Mouse (Mus musculus) bone marrow, adult 2 months (tissue): ENCODE measurements around the gene Itprid2. TPM values are rescaled to one million over a fixed set of nuclear protein-coding genes. Genes with fewer than 3 reads are reported as not detected.

Experiments
- H3K27ac ChIP-seq: fragments of 200-500 bp; 2 replicates; pipeline ENCODE4 v1.5.1; 2012; ENCODE audit warnings: low read depth, mild to moderate bottlenecking, control low read depth, inconsistent platforms, low read length; ENCODE audit not compliant: control insufficient read depth, poor library complexity, insufficient read depth
- H3K4me1 ChIP-seq: fragments of 200-500 bp; 2 replicates; pipeline ENCODE4 v1.6.1; 2011; ENCODE audit warnings: low read length; ENCODE audit not compliant: control insufficient read depth, insufficient read depth
- H3K4me3 ChIP-seq: fragments of 200-500 bp; replicated peaks from 2 replicates; pipeline ENCODE3; 2011; ENCODE audit warnings: mild to moderate bottlenecking, low read depth, low read length, control low read depth; ENCODE audit not compliant: control insufficient read depth
- CTCF ChIP-seq: fragments of 200-500 bp; IDR thresholded peaks from 2 replicates; pipeline ENCODE4 v1.5.1; 2011; ENCODE audit warnings: low read length, control low read depth; ENCODE audit not compliant: control insufficient read depth, insufficient read depth
- POLR2A ChIP-seq: fragments of 200-500 bp; IDR thresholded peaks from 2 replicates; pipeline ENCODE4 v1.6.1; 2011; ENCODE audit warnings: low read depth, mild to moderate bottlenecking, control low read depth, low read length, borderline replicate concordance; ENCODE audit not compliant: control insufficient read depth
- WGBS: fragments of 180-500 bp; shearing (Covaris S2); methylation state at CpG from one replicate; pipeline ENCODE4 v1.1.7; 2018; 5-methylcytosine and 5-hydroxymethylcytosine counted together
- polyA plus RNA-seq: library from polyadenylated mRNA; stranded (reverse); fragments of >200 nt; gene quantifications from 2 replicates; pipeline ENCODE4 v1.2.4, GENCODE M21; 2011; ENCODE audit warnings: low replicate concordance; ENCODE audit not compliant: missing spikeins, insufficient read depth, insufficient read length

Itprid2 gene
- polyA plus RNA-seq, 1 experiment: 8.2 TPM

DNA sequence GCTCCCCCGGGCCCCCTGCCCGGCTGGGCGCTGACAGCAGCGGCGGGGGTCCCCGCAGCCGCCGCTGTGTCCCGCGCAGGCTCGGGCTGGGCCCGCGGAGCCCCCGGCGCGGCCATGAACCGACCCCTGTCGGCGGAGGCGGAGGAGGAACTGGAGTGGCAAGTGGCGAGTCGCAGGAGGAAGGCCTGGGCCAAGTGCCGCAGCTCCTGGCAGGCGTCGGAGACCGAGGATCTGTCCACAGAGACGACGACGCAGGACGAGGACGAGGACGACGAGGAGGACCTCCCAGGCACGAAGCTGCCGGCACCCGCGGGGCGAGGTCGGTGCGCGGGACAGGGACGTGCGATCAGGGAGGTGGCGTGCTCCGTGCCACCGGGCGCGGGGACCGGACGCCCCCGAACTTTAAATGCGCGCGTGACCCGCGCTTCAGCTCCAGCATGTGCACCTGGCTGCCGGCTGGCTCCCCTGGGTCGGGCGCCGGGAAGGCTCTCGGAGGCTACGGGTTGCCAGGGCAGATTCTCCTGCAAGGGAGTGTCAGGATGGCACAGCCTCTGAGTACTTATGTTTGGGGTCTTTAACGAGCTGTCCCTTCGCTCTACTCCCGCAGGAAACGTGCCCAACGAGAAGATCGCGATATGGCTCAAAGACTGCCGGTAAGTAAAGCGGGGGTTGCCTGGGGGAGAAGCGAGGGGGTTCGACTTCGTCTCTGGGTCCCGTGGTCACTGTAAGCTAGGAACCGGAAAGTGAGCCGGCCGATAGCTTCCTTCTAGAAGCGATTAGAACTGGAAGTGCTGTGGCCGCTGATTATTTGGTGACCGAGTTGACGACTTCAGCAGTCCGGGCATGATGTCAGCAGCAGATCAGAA lies 507 bp downstream of the Itprid2 start:
- H3K27ac ChIP-seq: peak overlapping the region; percentile 96
- whole genome bisulfite sequencing: under 1% methylated on average over 83 of the region's 83 CpGs
- peak overlapping the region; percentile 98 for H3K4me3 ChIP-seq
- no peaks in the 10 kb centered on the region for H3K4me1 ChIP-seq
- TF ChIP-seq POLR2A (no peak), CTCF (no peak)

DNA sequence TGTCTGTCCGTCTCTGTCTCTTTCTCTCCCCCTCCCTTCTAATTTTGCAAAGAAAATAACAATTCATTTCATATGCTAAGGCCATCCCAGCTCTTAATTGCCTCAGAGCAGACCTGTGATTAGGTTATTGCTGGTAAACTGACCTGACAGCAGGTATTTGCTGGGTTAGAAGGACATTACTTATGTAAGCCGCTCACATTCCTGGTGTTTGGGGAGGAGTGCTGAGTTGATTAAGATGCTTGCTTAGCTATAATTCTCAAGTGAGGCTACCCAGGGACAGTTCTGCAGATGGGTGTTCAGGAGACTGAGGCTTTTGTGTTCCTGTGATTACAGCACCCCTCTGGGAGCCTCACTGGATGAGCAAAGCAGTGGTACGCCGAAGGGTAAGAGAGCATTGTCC lies 3.8 kb downstream of the Itprid2 start:
- Histone ChIP-seq H3K27ac (no peak overlapping the region), H3K4me3 (no peak overlapping the region), H3K4me1 (no peaks in the 10 kb centered on the region)
- 94% methylated on average over 4 of the region's 4 CpGs for WGBS
- no peak for TF ChIP-seq POLR2A

- 58% methylated on average over 4 of the region's 4 CpGs for WGBS
- TF ChIP-seq CTCF: peak; percentile 49; the same call in 1 of the 2 replicates
- no peak for TF ChIP-seq POLR2A
- H3K4me1 ChIP-seq: no peaks in the 10 kb centered on the region
- H3K4me3 ChIP-seq: no peak overlapping the region
- no peak overlapping the region for H3K27ac ChIP-seq
Observed at GRCm38 (mm10) chr2:79646237-79646688, 11.1 kb downstream of the Itprid2 start.

- 83% methylated on average over 4 of the region's 4 CpGs for WGBS
- H3K27ac ChIP-seq: no peak overlapping the region
- TF ChIP-seq CTCF (no peak), POLR2A (no peak)
- no peak overlapping the region for H3K4me3 ChIP-seq
- H3K4me1 ChIP-seq: no peaks in the 10 kb centered on the region
Observed at GRCm38 (mm10) chr2:79647094-79647493, 11.9 kb downstream of the Itprid2 start.

DNA sequence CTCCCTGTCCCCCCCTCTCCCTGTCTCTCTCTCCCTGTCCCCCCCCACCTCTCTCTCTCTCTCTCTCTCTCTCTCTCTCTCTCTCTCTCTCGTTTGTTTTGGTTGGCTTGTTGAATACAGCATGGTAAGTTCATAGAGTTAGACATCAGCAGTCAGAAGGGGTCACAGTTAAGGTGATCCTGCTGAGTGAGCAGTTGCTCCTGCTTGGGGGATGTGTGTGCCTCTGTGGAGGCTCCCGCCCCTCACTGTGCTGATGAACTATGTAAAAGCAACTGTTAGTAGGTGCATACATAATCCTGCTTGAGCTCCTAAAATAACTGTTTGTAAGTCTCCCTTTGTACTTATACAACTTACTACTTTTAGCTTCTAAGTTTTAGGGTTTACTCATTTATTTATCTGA lies 12.6 kb downstream of the Itprid2 start:
- TF ChIP-seq CTCF (no peak), POLR2A (no peak)

DNA sequence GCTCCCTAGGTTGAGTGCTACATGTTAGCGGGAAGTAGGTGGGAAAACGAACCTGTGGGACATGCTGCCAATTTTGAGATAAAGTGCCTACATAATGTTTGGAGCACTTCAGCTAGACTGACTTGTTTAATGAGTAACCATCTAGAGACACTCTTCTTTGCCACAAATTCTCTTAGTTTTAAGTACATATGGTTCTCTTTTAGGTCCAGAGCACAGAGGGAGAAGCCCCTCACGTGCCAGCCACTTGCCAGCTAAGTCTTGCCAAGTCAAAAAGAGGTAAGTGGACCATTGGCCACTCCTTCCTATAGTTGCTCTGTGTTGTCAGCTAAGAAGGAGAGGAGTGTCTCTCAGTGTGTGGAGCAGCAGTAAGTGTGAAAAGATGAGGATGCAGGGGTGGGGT lies 16.0 kb downstream of the Itprid2 start:
- Histone ChIP-seq H3K27ac (no peak overlapping the region), H3K4me3 (no peak overlapping the region), H3K4me1 (no peaks in the 10 kb centered on the region)
- 85% methylated on average over 3 of the region's 3 CpGs for WGBS
- TF ChIP-seq CTCF: no peak
- no peak for TF ChIP-seq POLR2A

More for the DNA sequence above, 12.6 kb downstream of the Itprid2 start:
- Histone ChIP-seq H3K4me3 (no peak overlapping the region), H3K27ac (no peak overlapping the region), H3K4me1 (no peaks in the 10 kb centered on the region)
- WGBS: 68% methylated on average over 2 of the region's 2 CpGs

- 89% methylated on average over 3 of the region's 3 CpGs for WGBS
- Histone ChIP-seq H3K4me3 (no peak overlapping the region), H3K4me1 (no peaks in the 10 kb centered on the region), H3K27ac (no peak overlapping the region)
- TF ChIP-seq CTCF: no peak
- TF ChIP-seq POLR2A: no peak
Observed at GRCm38 (mm10) chr2:79651701-79652100, 16.5 kb downstream of the Itprid2 start.

DNA sequence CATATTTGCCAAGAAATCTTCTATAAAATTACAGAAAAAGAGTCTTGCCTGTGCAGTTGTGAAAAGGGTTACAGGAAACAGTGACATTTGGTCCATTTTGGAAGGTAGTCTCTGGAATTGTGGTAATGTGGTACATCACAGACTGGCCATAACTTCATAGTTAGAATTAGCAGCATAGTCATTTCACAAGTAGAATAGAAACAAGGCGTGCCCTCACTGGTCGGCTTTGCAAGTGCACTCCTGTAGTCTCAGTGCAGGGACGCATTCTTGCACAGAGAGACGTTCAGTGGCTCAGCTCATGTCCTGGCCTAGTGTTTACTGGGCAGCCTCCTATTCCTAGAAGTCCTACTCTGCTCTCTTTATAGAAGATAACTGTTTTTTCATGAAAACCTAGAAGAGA lies 17.4 kb downstream of the Itprid2 start:
- H3K27ac ChIP-seq: no peak overlapping the region

More for the DNA sequence above, 17.4 kb downstream of the Itprid2 start:
- H3K4me3 ChIP-seq: no peak overlapping the region
- no peaks in the 10 kb centered on the region for H3K4me1 ChIP-seq
- TF ChIP-seq CTCF (no peak), POLR2A (no peak)
- 89% methylated on average over 4 of the region's 4 CpGs for WGBS
